Mouse (Mus musculus) kidney, adult 18-20 months (tissue): ENCODE data around the gene Tigd2.
A peak's percentile ranks its signal among the peaks of the same experiment; 100 is the strongest.
"Not testable (repeated sequence)": the region's sequence is repeated elsewhere in the genome, so short reads cannot be mapped to it uniquely, and the experiment has no call there.

Experiments
- DNase-seq: peaks from one replicate; pipeline ENCODE4 v3.0.0; 2021

Gene Tigd2

DNA sequence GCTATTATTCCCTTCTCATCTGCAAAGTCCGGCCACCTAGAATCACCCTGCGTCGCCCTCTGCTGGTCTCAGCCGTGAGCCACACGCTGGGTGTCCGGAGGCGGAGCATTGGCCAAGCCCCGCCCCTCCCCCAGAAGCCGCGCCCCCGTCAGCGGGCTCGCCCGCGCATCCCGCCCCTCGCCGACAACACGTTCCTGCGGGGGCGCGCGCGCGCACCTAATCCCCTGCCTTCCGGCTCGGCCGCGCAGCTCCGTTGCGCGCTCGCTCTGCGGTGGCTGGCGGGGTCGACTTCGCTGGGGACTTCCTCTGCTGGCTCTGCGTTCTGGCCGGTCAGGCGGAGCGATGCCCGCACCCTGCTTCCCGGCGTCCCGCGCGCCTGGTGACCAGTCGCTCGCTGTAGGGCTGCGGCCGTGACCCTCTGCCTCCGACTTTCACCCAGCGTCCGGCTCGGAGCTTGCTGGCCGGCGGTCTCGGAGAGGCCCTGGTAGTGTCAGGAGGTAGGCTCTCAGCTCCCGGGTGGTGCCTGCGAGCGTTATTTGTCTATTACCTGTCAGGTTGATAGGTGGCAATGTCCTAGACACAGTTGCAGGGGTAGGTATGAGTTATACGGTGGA, at the start of gene Tigd2:
Tigd2 (plus strand) TSS at position 186 of the 614 bp plus-strand sequence.
- DNase-seq: peak; percentile 93

DNA sequence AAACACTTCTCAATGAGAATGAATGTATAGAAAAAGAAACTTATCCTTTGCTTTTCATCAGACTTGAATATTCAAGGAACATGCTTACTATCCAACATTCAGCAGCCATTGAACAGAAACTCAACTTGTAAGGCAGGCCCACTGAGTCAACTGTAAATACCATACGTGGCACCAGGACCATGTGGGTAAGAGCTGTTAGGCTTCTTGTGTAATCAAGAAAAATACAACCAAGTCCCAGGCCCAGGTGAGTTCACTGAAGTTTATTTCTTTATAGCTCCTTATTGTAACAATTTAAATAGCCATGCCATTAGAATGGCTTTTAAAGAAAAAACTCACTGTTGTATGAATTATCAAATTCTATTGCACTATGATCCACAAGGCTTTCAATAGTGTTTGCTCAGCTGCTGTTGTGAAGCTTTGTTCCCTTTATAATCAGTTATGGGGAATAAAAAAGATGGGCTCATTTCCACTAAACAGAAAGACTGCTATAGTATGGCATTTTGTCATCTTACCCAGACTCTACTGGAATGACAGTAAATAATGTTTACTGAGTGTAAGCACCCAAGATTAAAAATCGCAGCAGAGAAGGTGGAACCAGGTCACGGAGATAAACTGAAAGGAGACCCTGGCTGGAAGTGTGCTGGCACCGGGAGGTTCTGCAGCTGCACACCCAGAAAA, 46.7 kb upstream of the Tigd2 start:
- DNase-seq: no peak

DNA sequence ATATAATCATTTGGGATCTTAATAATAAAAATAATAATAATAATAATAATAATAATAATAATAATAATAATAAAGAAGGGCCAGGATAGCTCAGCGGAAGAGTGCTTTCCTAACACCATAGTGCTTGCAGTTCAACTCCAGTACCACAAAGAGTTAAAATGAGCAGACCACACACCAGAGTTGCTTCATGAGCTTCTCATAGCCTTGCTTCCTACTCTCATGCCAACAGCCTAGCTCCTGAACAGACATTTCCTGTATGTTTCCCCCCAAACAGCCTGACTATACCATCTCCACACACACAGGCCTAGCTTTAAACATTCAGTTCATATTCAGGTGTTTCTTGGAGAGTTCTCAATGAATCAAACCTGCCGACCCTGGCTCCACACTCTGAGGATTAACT, 45.8 kb upstream of the Tigd2 start:
- no peak for DNase-seq

DNA sequence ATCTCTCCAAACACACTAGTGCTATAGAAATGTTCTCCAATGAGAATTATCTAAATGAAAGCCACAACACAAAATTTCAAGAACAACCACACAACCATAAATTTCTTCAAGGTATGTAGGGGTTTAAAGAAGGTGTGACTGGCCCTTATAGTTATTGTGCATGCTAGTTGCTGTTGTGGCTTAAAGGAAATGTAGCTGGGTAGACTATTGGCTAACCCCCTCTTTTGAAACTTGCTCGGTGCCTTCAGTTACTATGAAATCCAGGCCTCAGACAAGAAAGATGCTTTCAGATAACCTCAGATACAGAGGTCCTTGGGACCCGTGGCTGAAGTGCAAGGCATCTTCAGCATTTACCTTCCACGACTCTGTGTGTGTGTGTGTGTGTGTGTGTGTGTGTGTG, 45.3 kb upstream of the Tigd2 start:
- DNase-seq: no peak

DNA sequence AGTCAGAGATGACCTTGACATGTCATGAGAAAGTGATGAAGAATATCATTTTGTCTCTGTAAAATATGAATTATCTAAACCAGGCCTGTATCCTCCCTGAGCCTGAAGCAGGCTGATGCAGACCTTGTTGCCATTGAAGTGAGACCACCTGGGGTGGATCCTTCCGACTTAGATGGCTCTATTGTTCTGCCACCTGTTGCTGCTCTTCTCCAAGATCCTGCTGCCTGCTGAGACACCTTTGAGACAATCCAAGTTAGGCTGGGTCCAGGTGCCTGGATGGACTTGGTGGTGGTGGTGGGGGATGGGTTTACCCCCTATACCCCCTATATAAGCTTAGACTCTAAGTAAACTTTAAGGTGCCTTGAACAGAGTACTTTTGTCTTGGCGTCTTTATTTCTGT, 39.7 kb upstream of the Tigd2 start:
- DNase-seq: no peak

DNA sequence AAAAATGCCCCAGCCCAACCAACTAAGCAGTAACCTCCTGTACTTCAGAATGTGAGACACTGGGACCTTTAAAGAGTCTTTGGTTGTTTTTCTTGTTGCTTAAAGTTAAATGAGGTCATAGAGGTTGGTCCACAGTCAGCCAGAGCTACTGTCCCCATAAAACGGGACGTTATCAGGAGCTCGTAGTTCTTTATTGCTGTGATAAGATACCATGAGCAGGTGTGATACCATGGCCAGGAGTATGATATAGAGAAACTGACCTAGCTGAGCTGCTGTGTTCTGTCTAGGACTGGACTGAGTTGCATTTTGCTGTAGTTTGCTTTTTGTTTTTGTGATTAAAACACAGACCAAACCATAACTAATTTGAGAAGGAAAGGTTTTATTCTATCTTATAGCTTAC, 37.4 kb upstream of the Tigd2 start:
- no peak for DNase-seq

DNA sequence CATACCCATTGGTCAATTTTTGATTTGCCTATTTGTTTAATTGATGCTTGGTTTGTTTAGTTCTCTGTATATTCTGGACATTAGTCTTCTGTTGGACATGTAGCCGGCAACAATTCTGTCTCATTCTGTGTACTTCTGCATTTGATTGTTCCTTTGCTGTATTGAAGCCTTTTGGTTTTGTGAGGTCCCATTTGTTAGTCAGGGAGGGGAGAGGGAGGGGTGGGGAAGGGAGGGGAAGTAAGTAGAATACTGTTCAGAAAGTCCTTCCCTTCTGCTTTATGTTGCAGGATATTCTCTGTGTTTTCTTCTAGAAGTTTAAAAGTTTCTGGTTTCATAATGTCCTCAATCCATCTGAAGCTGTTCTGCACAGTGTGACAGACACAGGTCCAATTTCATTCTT, 34.7 kb upstream of the Tigd2 start:
- no peak for DNase-seq

DNA sequence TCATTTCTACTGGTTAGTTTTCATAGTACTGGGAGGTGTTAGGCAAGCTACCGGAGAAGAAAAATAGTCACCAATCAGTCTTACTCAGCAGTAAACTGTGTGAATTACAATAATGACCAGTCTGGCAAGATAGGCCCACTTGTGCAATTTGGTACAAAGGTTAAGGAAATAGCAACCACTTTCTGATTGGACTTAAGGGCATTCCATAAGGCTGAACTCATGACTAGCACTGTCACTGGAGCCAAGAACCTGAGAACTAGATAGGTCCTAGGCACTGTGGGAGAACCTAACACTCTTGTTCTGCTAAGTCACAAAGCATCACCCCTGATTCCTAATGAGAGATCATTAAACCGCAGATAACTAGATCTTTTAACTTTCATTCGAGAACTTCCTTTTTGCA, 30.6 kb upstream of the Tigd2 start:
- DNase-seq: peak; percentile 14

DNA sequence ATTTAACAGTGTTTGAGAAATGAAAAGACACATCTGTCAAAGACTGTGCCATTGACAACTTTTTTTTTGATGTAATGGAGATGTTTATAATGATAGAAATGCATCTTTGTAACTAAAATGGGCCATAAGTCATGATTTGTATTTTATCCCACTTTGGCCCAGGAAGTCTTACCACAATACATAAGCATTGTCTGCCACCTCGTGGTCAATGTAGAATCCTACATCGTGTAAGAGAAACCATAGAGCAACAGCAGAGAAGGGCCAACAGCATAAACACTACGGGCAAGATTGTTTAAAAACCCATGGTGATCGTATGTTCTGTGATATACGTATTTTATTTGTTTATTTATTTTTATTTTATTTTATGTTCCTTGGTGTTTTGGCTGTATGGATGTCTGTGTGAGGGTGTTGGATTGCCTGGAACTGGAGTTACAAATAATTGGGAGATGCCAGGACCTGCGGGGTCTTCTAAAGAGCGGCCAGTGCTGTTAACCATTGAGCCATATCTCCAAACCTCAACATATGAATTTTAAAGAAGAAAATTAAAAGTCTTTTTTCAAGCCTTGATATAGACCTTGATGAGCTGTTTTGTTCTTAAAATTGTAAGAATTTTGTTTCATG, 28.2 kb upstream of the Tigd2 start:
- peak; percentile 34 for DNase-seq

DNA sequence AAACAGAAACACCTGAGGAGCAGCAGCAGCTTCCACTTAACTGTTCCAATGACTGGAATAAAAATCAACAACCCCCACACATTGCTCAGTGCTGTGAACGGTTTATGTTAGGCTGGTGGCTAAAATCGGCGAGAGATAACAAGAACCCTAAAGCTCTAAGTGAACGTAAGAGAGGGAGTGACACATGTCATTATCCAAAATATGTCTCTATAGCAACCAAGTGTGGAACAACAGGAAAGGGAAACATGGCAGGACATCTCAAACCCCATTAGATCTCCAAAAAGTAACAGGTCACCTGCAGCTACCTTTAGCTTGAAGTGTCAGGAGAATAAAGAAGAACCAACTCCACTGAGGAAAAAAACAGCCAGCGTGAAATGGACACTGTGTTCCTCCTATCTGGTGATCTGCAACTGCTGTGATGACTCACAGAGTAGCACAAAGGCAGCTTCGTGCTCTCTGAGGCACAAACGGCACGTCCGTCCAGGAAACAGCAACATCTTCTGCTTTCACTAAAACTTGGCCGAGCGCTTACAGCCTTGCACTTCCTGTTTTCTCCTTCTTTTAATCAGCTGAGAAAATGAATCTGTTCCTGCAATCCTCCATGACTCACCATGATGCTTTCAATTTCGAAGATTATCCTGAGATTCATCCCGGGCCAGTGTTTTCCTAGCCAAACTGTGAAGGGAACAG, 23.5 kb upstream of the Tigd2 start:
- peak; percentile 8 for DNase-seq

DNA sequence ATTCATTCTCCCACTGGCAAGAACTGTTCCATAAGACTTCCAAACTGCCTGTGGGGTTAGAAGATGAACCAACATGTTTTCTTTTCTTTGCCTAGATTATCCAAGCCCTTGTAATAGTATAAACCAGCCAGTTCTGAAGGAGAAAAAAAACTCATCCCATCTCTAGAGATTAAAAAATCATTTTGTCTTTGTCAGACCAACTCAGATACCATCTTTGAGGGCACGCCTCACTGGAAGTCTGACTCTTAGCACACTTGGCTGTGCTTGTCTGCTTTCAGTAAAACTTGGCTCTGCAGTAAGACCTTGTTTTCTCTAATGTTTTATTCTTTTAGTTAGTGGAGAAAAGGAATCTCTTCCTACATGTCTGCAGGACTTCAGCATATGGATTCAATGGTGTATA, 18.7 kb upstream of the Tigd2 start:
- no peak for DNase-seq

DNA sequence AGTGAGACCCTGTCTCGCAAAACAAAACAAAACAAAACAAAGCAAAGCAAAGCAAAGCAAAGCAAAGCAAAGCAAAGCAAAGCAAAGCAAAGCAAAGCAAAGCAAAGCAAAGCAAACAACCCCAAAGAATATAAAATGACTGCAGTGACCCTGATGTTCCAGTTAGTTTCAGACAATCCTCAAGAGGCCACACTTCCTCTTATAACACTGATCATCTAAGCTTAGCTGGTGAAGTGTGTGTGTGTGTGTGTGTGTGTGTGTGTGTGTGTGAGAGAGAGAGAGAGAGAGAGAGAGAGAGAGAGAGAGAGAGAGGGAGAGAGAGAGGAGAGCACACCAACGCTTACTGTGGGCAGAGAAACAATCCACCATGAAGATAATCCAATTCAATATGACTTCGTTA, 14.2 kb upstream of the Tigd2 start:
- DNase-seq: not testable (repeated sequence)

DNA sequence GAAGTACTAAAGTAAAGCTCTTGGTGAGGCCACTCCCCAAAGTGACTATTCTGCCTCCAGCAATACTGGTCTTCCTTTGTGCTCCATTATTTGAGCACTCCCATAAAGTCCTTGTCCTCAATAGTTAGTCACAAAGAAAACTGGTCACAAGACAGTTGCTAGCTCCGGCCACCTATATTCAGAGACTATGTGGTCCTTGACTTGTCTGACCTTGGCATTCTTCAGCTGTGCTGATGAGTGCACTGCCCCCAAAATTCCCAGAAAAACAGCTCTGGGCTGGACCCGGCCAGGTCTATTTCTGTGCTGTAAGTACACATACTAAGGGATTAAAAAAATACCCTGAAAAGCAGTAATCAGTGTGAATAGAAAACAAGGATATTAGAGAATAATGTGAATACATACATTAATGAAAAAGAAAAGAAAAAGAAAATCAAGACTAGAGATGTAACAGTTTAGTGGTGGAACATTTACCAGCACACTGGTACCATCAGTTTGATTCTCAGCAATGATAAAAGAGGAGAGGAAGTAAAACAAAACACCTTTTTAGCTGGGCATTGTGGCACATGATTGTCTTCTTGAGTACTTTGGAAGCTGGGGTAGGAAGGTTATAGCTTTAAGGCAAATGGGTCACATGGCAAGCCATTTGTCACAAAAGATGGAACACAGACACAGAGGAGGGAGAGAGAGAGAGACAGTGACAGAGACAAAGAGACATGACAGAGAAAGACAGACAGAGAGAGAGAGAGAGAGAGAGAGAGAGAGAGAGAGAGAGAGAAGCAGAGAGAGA, 12.6 kb upstream of the Tigd2 start:
- DNase-seq: no peak

DNA sequence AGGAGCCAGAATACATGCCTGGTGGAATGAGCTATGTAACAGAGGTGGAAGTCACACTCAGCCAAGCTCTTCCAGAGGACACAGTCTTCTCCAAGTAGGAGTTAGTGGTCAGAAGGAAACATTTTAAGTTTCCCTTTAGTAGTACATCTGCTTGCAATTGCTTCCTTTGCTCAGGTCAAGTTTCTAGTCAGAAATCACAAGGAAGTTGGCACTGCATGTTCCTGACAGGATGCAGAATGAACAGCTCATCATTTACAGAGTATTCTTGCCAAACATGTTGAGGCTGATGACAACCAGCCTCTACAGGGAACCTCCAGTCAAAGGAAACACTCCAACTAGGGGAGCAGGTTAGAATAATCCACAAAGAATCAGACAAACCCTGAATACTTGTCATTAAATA, 11.9 kb upstream of the Tigd2 start:
- DNase-seq: no peak

DNA sequence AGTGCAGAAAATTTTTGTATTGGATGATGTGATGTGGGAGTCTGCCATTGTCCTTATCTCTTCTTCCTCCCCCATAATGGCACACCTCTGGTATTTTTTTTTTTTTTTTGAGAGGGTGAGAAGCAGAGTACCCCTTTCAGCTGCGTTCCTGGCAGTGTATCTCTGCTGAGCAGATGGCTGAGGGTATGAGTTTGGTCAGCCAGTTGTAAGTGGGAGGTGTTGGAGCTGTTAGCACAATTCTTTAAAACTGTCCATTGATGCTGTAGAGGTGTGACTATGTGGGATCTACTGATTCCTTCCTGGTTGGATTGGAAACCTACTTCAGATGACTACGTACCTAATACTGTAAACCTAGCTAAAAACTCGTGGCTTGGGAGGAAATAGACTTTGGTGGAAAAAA, 10.3 kb upstream of the Tigd2 start:
- no peak for DNase-seq

DNA sequence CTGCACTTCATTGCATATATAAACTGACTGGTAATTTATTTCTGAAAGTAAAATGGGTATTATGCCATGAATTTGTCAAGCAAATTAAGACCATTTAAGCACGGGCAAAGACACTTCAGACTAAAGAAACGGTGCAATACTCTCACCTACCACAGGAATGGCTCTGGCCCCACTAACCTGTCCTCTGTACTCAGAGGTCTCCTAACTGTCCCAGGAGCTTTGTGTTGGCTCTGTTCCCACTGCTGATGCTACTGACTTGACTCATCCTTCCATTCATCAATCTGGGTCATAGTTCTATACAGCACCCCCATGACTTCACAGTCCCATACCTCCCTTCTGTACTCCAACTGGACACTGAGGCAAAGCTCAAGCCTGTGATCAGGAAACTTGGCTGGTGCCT, 9.6 kb upstream of the Tigd2 start:
- no peak for DNase-seq

DNA sequence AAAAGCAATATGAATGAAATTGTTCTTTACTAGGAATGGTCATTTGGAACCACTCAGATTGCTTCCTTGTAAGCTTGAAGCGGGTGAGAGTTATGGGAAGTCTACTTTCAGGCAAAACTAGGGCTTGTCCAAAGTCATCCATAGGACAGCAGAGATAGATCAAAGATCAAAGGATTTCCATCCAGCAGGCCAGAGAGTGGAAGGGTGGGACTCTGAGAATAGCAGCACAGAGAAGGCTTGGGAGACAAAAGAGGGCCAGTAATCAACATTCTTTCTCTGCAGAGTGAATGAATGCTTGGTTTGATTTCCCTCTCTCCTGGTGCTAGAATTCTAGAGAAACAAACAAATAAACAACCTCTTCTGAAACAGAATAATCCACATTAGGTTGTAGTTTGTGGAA, 1.1 kb upstream of the Tigd2 start:
- no peak for DNase-seq

DNA sequence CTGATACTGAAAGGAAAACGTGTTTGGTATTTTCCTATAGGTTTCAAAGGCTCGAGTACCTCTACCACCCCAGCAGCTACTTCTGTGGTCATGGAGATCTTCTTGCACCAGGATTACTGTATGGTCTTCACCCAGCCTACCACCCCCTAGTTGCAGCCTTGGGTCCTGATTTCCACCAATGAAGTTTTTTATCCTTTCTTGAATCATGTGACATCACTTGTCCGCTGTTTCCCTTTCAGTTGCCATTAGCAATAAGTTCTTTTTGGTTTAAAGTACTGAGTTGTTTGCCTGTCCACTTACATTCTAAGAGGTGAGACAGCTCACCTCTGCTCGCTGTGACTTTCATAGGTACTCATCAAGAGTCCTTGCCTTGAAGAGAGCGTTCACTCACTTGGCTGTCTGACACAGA, 633 bp downstream of the Tigd2 start:
- DNase-seq: no peak

DNA sequence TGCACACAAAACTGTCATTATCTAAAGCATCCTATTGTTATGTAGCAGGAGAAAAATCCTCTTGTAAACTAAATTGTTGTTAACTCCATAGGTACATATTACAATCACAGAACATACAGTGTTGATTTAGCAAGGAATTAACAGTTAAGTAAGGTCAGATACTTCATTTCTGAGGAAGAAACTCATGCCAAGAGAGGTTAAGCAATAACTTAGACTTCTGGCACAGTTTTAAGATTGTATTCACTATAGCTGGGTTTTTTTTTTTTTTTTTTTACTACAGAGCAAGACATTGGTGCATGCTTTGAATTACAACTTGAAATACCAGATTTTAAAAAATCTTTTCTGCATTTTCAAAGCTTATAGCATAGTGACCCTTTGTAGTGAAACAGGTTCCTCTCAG, 24.5 kb downstream of the Tigd2 start:
- no peak for DNase-seq

DNA sequence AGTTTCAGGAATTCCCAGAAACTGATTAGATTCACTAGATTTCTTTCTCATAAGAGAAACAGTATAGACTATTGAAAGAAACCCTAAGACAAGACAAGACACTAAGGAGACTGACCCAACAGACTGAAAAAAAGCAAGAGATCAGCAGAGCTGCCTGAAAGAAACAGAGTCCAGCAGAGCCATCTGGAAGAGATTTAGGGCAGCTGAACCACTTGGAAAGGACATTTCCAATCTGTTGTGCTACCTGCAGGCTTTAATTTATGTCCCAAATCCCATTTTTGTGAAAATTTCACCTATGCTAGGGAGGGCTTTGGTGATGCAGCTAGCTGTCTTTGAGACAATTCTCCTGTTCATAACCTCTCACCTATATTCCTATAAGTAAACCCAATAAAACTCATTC, 25.0 kb downstream of the Tigd2 start:
- no peak for DNase-seq

DNA sequence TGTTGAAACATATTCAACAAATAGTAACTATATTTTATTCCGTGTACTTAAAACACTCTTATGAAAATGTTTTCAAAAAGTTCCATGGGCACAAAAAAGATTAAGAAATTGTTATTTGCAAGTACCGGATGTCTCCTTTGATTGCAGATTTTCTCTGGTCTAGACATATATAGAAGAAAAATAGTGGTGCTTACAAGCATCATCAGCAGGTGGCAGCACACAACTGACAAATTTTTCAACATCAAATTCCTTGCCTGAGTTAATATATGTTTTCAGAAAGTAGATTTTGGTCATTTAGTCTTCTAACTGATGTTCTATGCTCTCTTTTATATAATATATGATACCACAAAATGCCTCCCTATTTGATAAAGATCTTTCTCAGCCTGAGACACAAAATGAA, 41.0 kb downstream of the Tigd2 start:
- DNase-seq: peak; percentile 36

DNA sequence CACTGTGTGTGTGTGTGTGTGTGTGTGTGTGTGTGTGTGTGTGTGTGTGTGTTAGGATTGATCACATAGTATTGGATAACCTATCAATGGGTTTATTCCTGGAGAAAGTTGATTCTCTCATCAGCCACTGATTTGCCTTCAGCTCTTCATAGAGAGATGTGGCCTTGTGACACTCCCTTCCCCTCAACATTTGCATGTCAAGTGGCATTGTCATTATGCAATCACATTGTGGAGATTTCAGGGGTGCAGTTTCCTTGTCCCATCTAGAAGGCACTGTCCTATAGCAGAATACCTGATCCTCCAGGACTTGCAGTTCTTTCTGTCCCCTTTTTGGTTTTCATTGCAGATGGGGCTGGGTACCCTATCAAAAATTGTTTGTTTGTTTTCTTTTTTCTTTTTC, 41.9 kb downstream of the Tigd2 start:
- DNase-seq: no peak

DNA sequence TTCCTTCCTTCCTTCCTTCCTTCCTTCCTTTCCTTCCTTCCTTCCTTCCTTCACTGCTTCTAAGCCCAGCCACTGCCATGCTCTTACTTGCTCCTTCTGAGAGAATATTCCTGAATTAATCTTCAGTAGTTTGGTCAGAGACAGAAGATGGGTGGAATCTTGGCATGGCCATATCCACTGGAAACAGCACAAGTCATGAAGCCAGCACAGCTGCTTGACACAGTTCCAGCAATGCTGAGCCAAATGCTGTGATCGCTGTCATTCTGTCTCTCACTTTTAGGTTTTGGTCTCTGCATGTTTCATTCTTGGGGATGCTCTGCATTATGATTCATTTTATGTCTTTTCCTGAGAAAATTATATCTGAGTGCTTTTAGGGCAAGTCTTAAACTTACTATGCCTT, 47.2 kb downstream of the Tigd2 start:
- no peak for DNase-seq
